Mouse (Mus musculus) heart, adult 2 months (tissue): ENCODE results near the gene Ascc1. TPM values are rescaled to one million over a fixed set of nuclear protein-coding genes. Genes with fewer than 3 reads are reported as not detected.

ENCODE experiments used
- DNase-seq, 2 experiments: peaks; one replicate each; pipeline ENCODE4 v3.0.0; 2021
- H3K27ac ChIP-seq: fragments of 200-600 bp; 2 replicates; pipeline ENCODE4 v1.8.1; 2022
- H3K27me3 ChIP-seq: fragments of 200-500 bp; 2 replicates; pipeline ENCODE4 v1.6.1; 2012; ENCODE audit warnings: mild to moderate bottlenecking, low read length, inconsistent platforms, mixed read lengths; ENCODE audit not compliant: control insufficient read depth, insufficient read depth
- H3K36me3 ChIP-seq: fragments of 200-500 bp; 2 replicates; pipeline ENCODE4 v1.6.1; 2012; ENCODE audit warnings: low read length, inconsistent platforms; ENCODE audit not compliant: control insufficient read depth, insufficient read depth
- H3K4me1 ChIP-seq: fragments of 200-500 bp; 2 replicates; pipeline ENCODE4 v1.6.1; 2011; ENCODE audit warnings: low read length; ENCODE audit not compliant: control insufficient read depth, insufficient read depth
- H3K4me3 ChIP-seq: fragments of 200-600 bp; 2 replicates; pipeline ENCODE4 v1.8.1; 2022
- H3K79me2 ChIP-seq: fragments of 200-500 bp; replicated peaks from 2 replicates; pipeline ENCODE4 v1.6.1; 2012; ENCODE audit warnings: mild to moderate bottlenecking, inconsistent platforms, low read length, moderate library complexity, mixed read lengths; ENCODE audit not compliant: control insufficient read depth, insufficient read depth
- H3K9ac ChIP-seq: fragments of 200-500 bp; 2 replicates; pipeline ENCODE4 v1.6.1; 2012; ENCODE audit warnings: low read depth, mild to moderate bottlenecking, control low read depth, inconsistent platforms, low read length, mixed read lengths
- CTCF ChIP-seq: fragments of 200-600 bp; IDR thresholded peaks from 2 replicates; pipeline ENCODE4 v1.8.1; 2022; ENCODE audit warnings: antibody characterized with exemption, mild to moderate bottlenecking, moderate library complexity
- EP300 ChIP-seq: fragments of 200-500 bp; IDR thresholded peaks from 2 replicates; pipeline ENCODE4 v1.6.1; 2011; ENCODE audit warnings: low read depth, low read length, control low read depth; ENCODE audit not compliant: insufficient read depth
- POLR2A ChIP-seq: fragments of 200-500 bp; IDR thresholded peaks from 2 replicates; pipeline ENCODE4 v1.6.1; 2011; ENCODE audit warnings: mild to moderate bottlenecking, low read depth, low read length, control low read depth; ENCODE audit not compliant: insufficient read depth
- WGBS: fragments of 180-500 bp; shearing (Covaris S2); methylation state at CpG from one replicate; pipeline ENCODE4 v1.1.7; 2018; 5-methylcytosine and 5-hydroxymethylcytosine counted together
- intact Hi-C: fragments of 180-260 bp; cut with DNase I; formaldehyde crosslinking; loops from one replicate; pipeline ENCODE4 v1.15.1; 2025
- long read RNA-seq: library from polyadenylated mRNA; stranded (forward); transcript quantifications from one replicate; pipeline ENCODE4 v2.0.0, GENCODE M21; 2021
- polyA plus RNA-seq: library from polyadenylated mRNA; depleted of rRNA; stranded (reverse); fragments of >200 nt; gene quantifications from 2 replicates; pipeline ENCODE4 v1.2.3, GENCODE M21; 2012; rRNA removed
- total RNA-seq, 2 experiments: library from RNA; stranded (reverse); gene quantifications; 2 replicates each; pipeline ENCODE4 v1.2.3; 2021

The Ascc1 gene
- 10 to 100 TPM; 20.5 to 24.1 TPM for total RNA-seq
- 22.5 and 36.6 TPM in 2 replicates for polyA plus RNA-seq
- long read RNA-seq, transcript Ascc1-201 (11 exons, 1,450 nt): major isoform, 16 of 26 reads
- long read RNA-seq, partial matches to known transcripts: 2 of 26 reads
- long read RNA-seq, other reads (novel, unspliced or antisense): 6 of 26 reads

DNA sequence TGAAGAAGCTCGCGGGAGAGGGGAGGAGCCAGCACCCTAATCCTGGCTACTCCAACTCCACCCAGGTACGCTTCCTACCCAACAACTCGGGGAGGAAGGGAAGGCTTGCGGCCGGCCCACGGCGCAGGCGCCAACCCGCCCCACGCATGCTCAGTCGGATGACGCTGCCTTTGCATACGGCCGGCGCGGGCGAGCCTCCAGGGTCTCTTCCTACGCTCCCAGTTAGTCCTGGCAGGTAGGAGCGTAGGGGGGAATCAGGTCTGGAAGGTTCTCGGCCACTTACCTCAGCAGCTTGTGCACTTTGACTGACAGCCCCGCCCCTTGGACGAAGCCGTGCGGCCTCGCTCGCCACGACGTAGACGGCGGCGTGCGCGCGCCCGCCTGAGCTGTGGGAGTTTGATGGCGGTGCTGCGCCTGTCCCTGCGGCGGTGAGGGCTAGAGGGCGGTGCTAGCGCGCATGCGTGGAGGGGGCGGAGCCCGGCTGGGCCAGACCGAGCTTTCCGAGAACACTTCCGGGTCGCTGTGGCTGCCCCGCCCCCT lies at the start of gene Ascc1, which contains the start of gene Anapc16:
Gene Ascc1, plus strand, starts transcription at position 133 of the 540 bp plus-strand sequence.
Gene Anapc16, minus strand, starts transcription at position 463 of the 540 bp plus-strand sequence.
- TF ChIP-seq CTCF (no peak), EP300 (0 out of 2 replicates have a peak, but pooled peaks have one; percentile 27), POLR2A (peak; percentile 89)
- Histone ChIP-seq H3K27me3 (no peaks in the 10 kb centered on the region), H3K79me2 (peaks cover 4% of the 10 kb centered on the region; the same call in 1 of the 2 replicates), H3K9ac (peak within 1 kb of the TSS; percentile 73), H3K27ac (peak within 1 kb of the TSS; percentile 99), H3K4me1 (peaks cover 2% of the 10 kb centered on the region; the same call in 1 of the 2 replicates), H3K4me3 (peak within 1 kb of the TSS; percentile 79), H3K36me3 (peaks cover 6% of the 10 kb centered on the region)
- under 1% methylated on average over 51 of the region's 51 CpGs for WGBS
- DNase-seq: peak; percentile 97 to 98
- intact Hi-C loops: loop anchor here (2.0 kb wide), 2 partner anchors 52 to 110 kb away; partner anchors contain the start of gene Ddit4

- Histone ChIP-seq H3K36me3 (peaks cover 11% of the 10 kb centered on the region), H3K4me3 (no peak overlapping the region), H3K27me3 (no peaks in the 10 kb centered on the region), H3K79me2 (peaks cover 3% of the 10 kb centered on the region; the same call in 1 of the 2 replicates), H3K27ac (peak overlapping the region; percentile 97), H3K4me1 (peaks cover 14% of the 10 kb centered on the region), H3K9ac (no peak overlapping the region)
- TF ChIP-seq POLR2A (no peak), CTCF (no peak), EP300 (no peak)
- WGBS: 40% methylated on average over 7 of the region's 7 CpGs
- intact Hi-C loops: loop anchor here (5.0 kb wide), 1 partner anchor 39 kb away; no protein-coding TSS in a partner anchor
- peak in 1 of 2 experiments; percentile 38 for DNase-seq
These were observed 49.0 kb upstream of the Ascc1 start for GRCm38 (mm10) chr10:59953564-59954039.

GRCm38 (mm10) chr10:59956681-59957080 lies 45.9 kb upstream of the Ascc1 start:
- intact Hi-C loops: loop anchor here (1.0 kb wide), 1 partner anchor 18 kb away; no protein-coding TSS in a partner anchor
- Histone ChIP-seq H3K79me2 (no peaks in the 10 kb centered on the region), H3K4me3 (no peak overlapping the region), H3K36me3 (peaks cover 2% of the 10 kb centered on the region; the same call in 1 of the 2 replicates), H3K9ac (no peak overlapping the region), H3K4me1 (peaks cover 13% of the 10 kb centered on the region), H3K27ac (peak overlapping the region; percentile 83), H3K27me3 (no peaks in the 10 kb centered on the region)
- no peak for DNase-seq
- 90% methylated on average over 5 of the region's 5 CpGs for WGBS
- TF ChIP-seq EP300: no peak
- TF ChIP-seq CTCF: no peak

GRCm38 (mm10) chr10:59957171-59958149 lies 45.1 kb upstream of the Ascc1 start:
- Histone ChIP-seq H3K27me3 (no peaks in the 10 kb centered on the region), H3K4me1 (peaks cover 13% of the 10 kb centered on the region), H3K36me3 (peaks cover 2% of the 10 kb centered on the region; the same call in 1 of the 2 replicates), H3K9ac (no peak overlapping the region), H3K27ac (peak overlapping the region; percentile 83), H3K4me3 (no peak overlapping the region), H3K79me2 (no peaks in the 10 kb centered on the region)
- 0 out of 2 replicates have a peak, but pooled peaks have one; percentile 70 for TF ChIP-seq EP300
- no peak for TF ChIP-seq CTCF
- TF ChIP-seq POLR2A: peak; percentile 66
- DNase-seq: peak; percentile 80 to 83
- intact Hi-C loops: loop anchor here (1.0 kb wide), 1 partner anchor 17 kb away; no protein-coding TSS in a partner anchor
- WGBS: 43% methylated on average over 25 of the region's 25 CpGs

- 45% methylated on average over 5 of the region's 5 CpGs for WGBS
- Histone ChIP-seq H3K4me1 (peaks cover 10% of the 10 kb centered on the region), H3K9ac (peak overlapping the region; percentile 32), H3K79me2 (no peaks in the 10 kb centered on the region), H3K4me3 (no peak overlapping the region), H3K27me3 (no peaks in the 10 kb centered on the region), H3K27ac (peak overlapping the region; percentile 83), H3K36me3 (peaks cover 2% of the 10 kb centered on the region; the same call in 1 of the 2 replicates)
- DNase-seq: no peak
- intact Hi-C loops: no loop called here
- TF ChIP-seq EP300 (no peak), CTCF (no peak), POLR2A (no peak)
These were observed 44.1 kb upstream of the Ascc1 start for GRCm38 (mm10) chr10:59958458-59958857.
